Mouse (Mus musculus) lung, postnatal 14 days (tissue): ENCODE measurements around the gene Hamp2.

ENCODE experiments used
- DNase-seq: peaks from one replicate; pipeline ENCODE4 v3.0.0; 2021

Gene Hamp2

DNA sequence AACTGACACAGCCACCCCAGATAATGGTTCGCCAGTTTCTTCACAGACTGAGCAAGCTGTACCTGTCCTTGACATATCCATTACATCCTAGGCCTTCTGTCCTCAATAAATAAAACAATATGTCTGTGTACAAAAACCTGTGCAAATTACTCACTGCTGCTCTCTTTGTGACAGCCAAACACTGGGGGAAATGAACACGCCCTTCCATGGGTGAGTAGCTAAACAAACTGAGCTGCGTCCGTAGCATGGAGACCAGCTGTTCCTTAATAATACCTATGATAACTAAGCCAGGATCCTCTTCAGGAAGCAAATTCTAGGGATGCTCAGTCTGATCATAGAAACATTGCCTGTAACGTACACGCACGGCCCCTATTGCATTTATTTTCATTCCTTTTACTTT, 35.7 kb downstream of the Hamp2 start:
- DNase-seq, result no peak

DNA sequence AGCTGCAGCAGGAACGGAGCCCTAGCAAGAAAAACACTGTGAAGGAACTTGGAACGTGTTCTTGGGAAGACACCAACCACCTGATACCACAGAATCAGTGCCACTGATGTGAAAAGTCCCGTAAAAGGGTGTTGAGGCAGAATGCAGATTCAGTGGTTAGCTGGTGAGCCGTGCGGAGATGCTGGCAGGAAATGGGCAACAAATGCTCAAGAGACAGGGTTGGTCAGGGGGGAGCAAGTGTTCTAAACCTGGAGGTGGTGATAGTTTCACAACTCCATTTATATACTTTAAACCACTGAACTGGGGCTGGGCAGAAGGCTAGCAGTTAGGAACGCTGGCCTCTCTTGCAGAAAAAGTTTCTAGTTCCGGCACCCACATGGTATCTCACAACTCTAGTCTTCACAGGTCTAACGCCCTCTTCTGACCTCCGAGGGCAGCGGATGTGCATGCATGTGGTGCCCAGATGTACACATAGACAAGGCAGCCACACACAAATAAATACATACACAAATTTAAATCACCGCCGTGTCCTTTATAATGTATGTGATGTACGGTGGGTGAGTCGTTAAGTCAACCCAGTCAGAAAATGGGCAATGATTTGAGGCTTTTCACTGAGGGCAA, 36.8 kb downstream of the Hamp2 start:
- DNase-seq, result no peak

GRCm38 (mm10) chr7:30886852-30887251, 37.6 kb downstream of the Hamp2 start:
- DNase-seq, result no peak

- no peak for DNase-seq
Observed at GRCm38 (mm10) chr7:30884047-30884446, 40.4 kb downstream of the Hamp2 start.

- no peak for DNase-seq
Observed at GRCm38 (mm10) chr7:30881367-30881766, 43.1 kb downstream of the Hamp2 start.

GRCm38 (mm10) chr7:30880176-30880575, 44.3 kb downstream of the Hamp2 start, which contains the start of gene Cd22:
Gene Cd22 (minus strand): TSS chr7:30880342.
- no peak for DNase-seq

- DNase-seq, result no peak
Observed at GRCm38 (mm10) chr7:30878950-30879349, 45.5 kb downstream of the Hamp2 start.

GRCm38 (mm10) chr7:30873083-30873482, 51.4 kb downstream of the Hamp2 start:
- DNase-seq, result peak; percentile 88
